Mouse (Mus musculus): ENCODE data around the gene Phf7. TPM values are rescaled to one million over a fixed set of nuclear protein-coding genes. Genes with fewer than 3 reads are reported as not detected.
A peak's percentile ranks its signal among the peaks of the same experiment; 100 is the strongest.

Gene Phf7
- polyA plus RNA-seq (2012; rRNA removed): 4.5 and 5.9 TPM in 2 replicates

GRCm38 (mm10) chr14:31251084-31251604 is at the start of gene Phf7, which contains the start of gene Bap1:
Gene Phf7, minus strand, starts transcription at chr14:31251317.
Gene Bap1, plus strand, starts transcription at chr14:31251450.
- peak; percentile 83 to 97 for DNase-seq (ENCODE audit: extremely low spot score in 1 of 2, low spot score in 1 of 2)

- no peak for DNase-seq (ENCODE audit: extremely low spot score in 1 of 2, low spot score in 1 of 2)
These were observed 34.6 kb upstream of the Phf7 start for GRCm38 (mm10) chr14:31285728-31286127.

- peak in 1 of 2 experiments; percentile 89 for DNase-seq (ENCODE audit: extremely low spot score in 1 of 2, low spot score in 1 of 2)
These were observed 21.0 kb upstream of the Phf7 start for GRCm38 (mm10) chr14:31272164-31272563.

GRCm38 (mm10) chr14:31271121-31271520 is 20.0 kb upstream of the Phf7 start:
- no peak for DNase-seq (ENCODE audit: extremely low spot score in 1 of 2, low spot score in 1 of 2)

- peak in 1 of 2 experiments; percentile 38 for DNase-seq (ENCODE audit: extremely low spot score in 1 of 2, low spot score in 1 of 2)
These were observed 18.5 kb upstream of the Phf7 start for GRCm38 (mm10) chr14:31269456-31270100.

- peak; percentile 77 for DNase-seq (ENCODE audit: extremely low spot score in 1 of 2, low spot score in 1 of 2)
These were observed 17.3 kb upstream of the Phf7 start for GRCm38 (mm10) chr14:31268301-31269001.

- peak in 1 of 2 experiments; percentile 62 for DNase-seq (ENCODE audit: extremely low spot score in 1 of 2, low spot score in 1 of 2)
These were observed 16.5 kb upstream of the Phf7 start for GRCm38 (mm10) chr14:31267649-31268048.

- no peak for DNase-seq (ENCODE audit: extremely low spot score in 1 of 2, low spot score in 1 of 2)
These were observed 9.8 kb upstream of the Phf7 start for GRCm38 (mm10) chr14:31260932-31261331.

GRCm38 (mm10) chr14:31260374-31260773 is 9.3 kb upstream of the Phf7 start:
- DNase-seq (ENCODE audit: extremely low spot score in 1 of 2, low spot score in 1 of 2): no peak

GRCm38 (mm10) chr14:31258476-31259050 is 7.4 kb upstream of the Phf7 start:
- DNase-seq (ENCODE audit: extremely low spot score in 1 of 2, low spot score in 1 of 2): no peak

- DNase-seq (ENCODE audit: extremely low spot score in 1 of 2, low spot score in 1 of 2): no peak
These were observed 974 bp upstream of the Phf7 start for GRCm38 (mm10) chr14:31252091-31252490.

GRCm38 (mm10) chr14:31251626-31252025 is 509 bp upstream of the Phf7 start:
- DNase-seq (ENCODE audit: extremely low spot score in 1 of 2, low spot score in 1 of 2): no peak

- no peak for DNase-seq (ENCODE audit: extremely low spot score in 1 of 2, low spot score in 1 of 2)
These were observed 664 bp downstream of the Phf7 start for GRCm38 (mm10) chr14:31250222-31251083.

- no peak for DNase-seq (ENCODE audit: extremely low spot score in 1 of 2, low spot score in 1 of 2)
These were observed 2.7 kb downstream of the Phf7 start for GRCm38 (mm10) chr14:31248396-31248795.

GRCm38 (mm10) chr14:31245946-31246345 is 5.2 kb downstream of the Phf7 start:
- no peak for DNase-seq (ENCODE audit: extremely low spot score in 1 of 2, low spot score in 1 of 2)

GRCm38 (mm10) chr14:31244777-31245176 is 6.3 kb downstream of the Phf7 start:
- no peak for DNase-seq (ENCODE audit: extremely low spot score in 1 of 2, low spot score in 1 of 2)

- DNase-seq (ENCODE audit: extremely low spot score in 1 of 2, low spot score in 1 of 2): no peak
These were observed 10.6 kb downstream of the Phf7 start for GRCm38 (mm10) chr14:31240528-31240927.

GRCm38 (mm10) chr14:31237101-31237882 is 13.8 kb downstream of the Phf7 start:
- no peak for DNase-seq (ENCODE audit: extremely low spot score in 1 of 2, low spot score in 1 of 2)

GRCm38 (mm10) chr14:31233996-31234591 is 17.0 kb downstream of the Phf7 start:
- peak; percentile 49 to 95 for DNase-seq (ENCODE audit: extremely low spot score in 1 of 2, low spot score in 1 of 2)

Data from frontal cortex, adult 2 months (tissue).